Mouse (Mus musculus) forebrain, postnatal 0 days (tissue): ENCODE results near the gene Vps8. TPM values are rescaled to one million over a fixed set of nuclear protein-coding genes. Genes with fewer than 3 reads are reported as not detected.
"Not testable (repeated sequence)": the region's sequence is repeated elsewhere in the genome, so short reads cannot be mapped to it uniquely, and the experiment has no call there.

Source experiments
- ATAC-seq: fragments of 200-750 bp; cut with Nextera tagmentation; 2 replicates; pipeline ENCODE4 v1.8.0; 2017; ENCODE audit warnings: mild to moderate bottlenecking, moderate library complexity
- DNase-seq: peaks from one replicate; pipeline ENCODE4 v3.0.0-alpha.2; 2015
- H3K27ac ChIP-seq: fragments of 300-500 bp; sonication (generic); 2 replicates; pipeline ENCODE4 v1.5.1; 2014; ENCODE audit warnings: low read depth, mild to moderate bottlenecking, antibody characterized with exemption, low read length, moderate library complexity, mixed read lengths
- H3K27me3 ChIP-seq: fragments of 300-500 bp; sonication (generic); 2 replicates; pipeline ENCODE4 v1.6.1; 2014; ENCODE audit warnings: mild to moderate bottlenecking, low read length, mixed read lengths; ENCODE audit not compliant: insufficient read depth
- H3K36me3 ChIP-seq: fragments of 300-500 bp; sonication (generic); 2 replicates; pipeline ENCODE4 v1.6.1; 2014; ENCODE audit warnings: mild to moderate bottlenecking, moderate library complexity; ENCODE audit not compliant: insufficient read depth
- H3K4me1 ChIP-seq: fragments of 300-500 bp; sonication (generic); 2 replicates; pipeline ENCODE4 v1.6.1; 2014; ENCODE audit warnings: antibody characterized with exemption; ENCODE audit not compliant: insufficient read depth
- H3K4me2 ChIP-seq: fragments of 300-500 bp; sonication (generic); 2 replicates; pipeline ENCODE4 v1.6.1; 2014; ENCODE audit warnings: low read depth, mild to moderate bottlenecking, moderate library complexity
- H3K4me3 ChIP-seq: fragments of 300-500 bp; sonication (generic); 2 replicates; pipeline ENCODE4 v1.5.1; 2014; ENCODE audit warnings: low read depth, low read length, mixed read lengths
- H3K9ac ChIP-seq: fragments of 300-500 bp; sonication (generic); 2 replicates; pipeline ENCODE4 v1.6.1; 2014; ENCODE audit warnings: mild to moderate bottlenecking
- H3K9me3 ChIP-seq: fragments of 300-500 bp; sonication (generic); 2 replicates; pipeline ENCODE4 v1.6.1; 2016; ENCODE audit warnings: low read length
- CTCF ChIP-seq: sonication (generic); IDR thresholded peaks from 2 replicates; pipeline ENCODE4 v1.5.1; 2016; ENCODE audit warnings: antibody characterized with exemption, control low read depth, low read depth
- WGBS: fragments of 180-500 bp; shearing (Covaris S2); extraction: QIAGEN DNeasy Blood & Tissue Kit; methylation state at CpG from one replicate; pipeline ENCODE4 v1.1.7; 2014; 5-methylcytosine and 5-hydroxymethylcytosine counted together
- polyA plus RNA-seq: library from polyadenylated mRNA; unstranded; fragments of >200 nt; fragmentation: Nextera tagmentation; extraction: Ambion mirVana; gene quantifications from 2 replicates; pipeline ENCODE4 v1.2.1, GENCODE M21; 2015
- total RNA-seq: library from RNA; depleted of rRNA; stranded (reverse); fragments of >200 nt; gene quantifications from 2 replicates; pipeline ENCODE4 v1.2.3, GENCODE M21; 2014

The Vps8 gene
- total and polyA plus RNA-seq, 2 experiments from 2014 or later, result 24.2 to 35.9 TPM

- no peak for TF ChIP-seq CTCF
- no peaks in the 10 kb centered on the region for H3K27me3 ChIP-seq
- DNase-seq (no peak), ATAC-seq (no peak)
- WGBS, result 84% methylated on average over 15 of the region's 15 CpGs
- H3K9me3 ChIP-seq, result no peaks in the 10 kb centered on the region
- no peak overlapping the region for H3K9ac ChIP-seq
- H3K4me3 ChIP-seq, result no peak overlapping the region
- H3K4me2 ChIP-seq, result no peak overlapping the region
- peaks cover 19% of the 10 kb centered on the region for H3K36me3 ChIP-seq
- 0 out of 2 replicates have a peak, but pooled peaks cover 6% of the 10 kb centered on the region for H3K4me1 ChIP-seq
- H3K27ac ChIP-seq, result no peak overlapping the region
Measured at GRCm38 (mm10) chr16:21653151-21653550, 230.2 kb downstream of the Vps8 start.

- H3K4me2 ChIP-seq, result no peak overlapping the region
- H3K27me3 ChIP-seq, result no peaks in the 10 kb centered on the region
- TF ChIP-seq CTCF, result no peak
- 0 out of 2 replicates have a peak overlapping the region, but pooled peaks have one; percentile 16 for H3K27ac ChIP-seq
- H3K36me3 ChIP-seq, result peaks cover 19% of the 10 kb centered on the region
- ATAC-seq (peak; percentile 69), DNase-seq (no peak)
- H3K4me1 ChIP-seq, result 0 out of 2 replicates have a peak, but pooled peaks cover 6% of the 10 kb centered on the region
- H3K9me3 ChIP-seq, result no peaks in the 10 kb centered on the region
- 24% methylated on average over 5 of the region's 5 CpGs for WGBS
- no peak overlapping the region for H3K4me3 ChIP-seq
- no peak overlapping the region; the same call in 1 of the 2 replicates for H3K9ac ChIP-seq
Measured at GRCm38 (mm10) chr16:21654384-21654783, 231.5 kb downstream of the Vps8 start.

- 0 out of 2 replicates have a peak, but pooled peaks cover 6% of the 10 kb centered on the region for H3K4me1 ChIP-seq
- no peaks in the 10 kb centered on the region for H3K27me3 ChIP-seq
- DNase-seq (no peak), ATAC-seq (peak; percentile 49; the same call in 1 of the 2 replicates)
- no peak overlapping the region for H3K4me2 ChIP-seq
- H3K27ac ChIP-seq, result peak overlapping the region; percentile 11; the same call in 1 of the 2 replicates
- H3K9me3 ChIP-seq, result no peaks in the 10 kb centered on the region
- H3K36me3 ChIP-seq, result peaks cover 19% of the 10 kb centered on the region
- WGBS, result 18% methylated on average over 6 of the region's 6 CpGs
- H3K4me3 ChIP-seq, result no peak overlapping the region
- no peak overlapping the region for H3K9ac ChIP-seq
- TF ChIP-seq CTCF, result no peak
Measured at GRCm38 (mm10) chr16:21655291-21655690, 232.4 kb downstream of the Vps8 start.

- ATAC-seq (peak; percentile 32; the same call in 1 of the 2 replicates), DNase-seq (peak; percentile 41)
- H3K9me3 ChIP-seq, result no peaks in the 10 kb centered on the region
Measured at GRCm38 (mm10) chr16:21655961-21656360, 233.0 kb downstream of the Vps8 start.

GRCm38 (mm10) chr16:21664633-21665363, 241.9 kb downstream of the Vps8 start:
- Histone ChIP-seq H3K27me3 (no peaks in the 10 kb centered on the region), H3K36me3 (no peaks in the 10 kb centered on the region), H3K9ac (no peak overlapping the region), H3K4me1 (peaks cover 5% of the 10 kb centered on the region), H3K4me2 (no peak overlapping the region), H3K27ac (no peak overlapping the region; the same call in 1 of the 2 replicates), H3K9me3 (no peaks in the 10 kb centered on the region), H3K4me3 (no peak overlapping the region)
- peak; percentile 58 for ATAC-seq
- peak; percentile 44 for DNase-seq
- WGBS, result 13% methylated on average over 18 of the region's 18 CpGs
- no peak for TF ChIP-seq CTCF

More at GRCm38 (mm10) chr16:21655961-21656360, 233.0 kb downstream of the Vps8 start:
- Histone ChIP-seq H3K4me2 (no peak overlapping the region), H3K9ac (no peak overlapping the region), H3K27ac (no peak overlapping the region), H3K4me3 (no peak overlapping the region), H3K27me3 (no peaks in the 10 kb centered on the region), H3K4me1 (0 out of 2 replicates have a peak, but pooled peaks cover 6% of the 10 kb centered on the region), H3K36me3 (peaks cover 19% of the 10 kb centered on the region)
- TF ChIP-seq CTCF, result no peak
- 68% methylated on average over 9 of the region's 9 CpGs for WGBS

- no peak for DNase-seq
Measured at GRCm38 (mm10) chr16:21665423-21665986, 242.6 kb downstream of the Vps8 start.

GRCm38 (mm10) chr16:21671878-21672277, 249.0 kb downstream of the Vps8 start:
- H3K36me3 ChIP-seq, result peaks cover 4% of the 10 kb centered on the region
- no peaks in the 10 kb centered on the region for H3K9me3 ChIP-seq
- no peak overlapping the region for H3K4me2 ChIP-seq
- no peak for TF ChIP-seq CTCF
- DNase-seq (no peak), ATAC-seq (no peak)
- peak overlapping the region; percentile 9; the same call in 1 of the 2 replicates for H3K27ac ChIP-seq
- no peak overlapping the region for H3K4me3 ChIP-seq
- no peak overlapping the region for H3K9ac ChIP-seq
- H3K27me3 ChIP-seq, result no peaks in the 10 kb centered on the region
- 78% methylated on average over 4 of the region's 4 CpGs for WGBS
- H3K4me1 ChIP-seq, result no peaks in the 10 kb centered on the region

More at GRCm38 (mm10) chr16:21665423-21665986, 242.6 kb downstream of the Vps8 start:
- ATAC-seq, result no peak
- 7% methylated on average over 4 of the region's 4 CpGs for WGBS
- Histone ChIP-seq H3K4me3 (no peak overlapping the region), H3K9ac (no peak overlapping the region), H3K27me3 (no peaks in the 10 kb centered on the region), H3K36me3 (no peaks in the 10 kb centered on the region), H3K4me2 (no peak overlapping the region), H3K4me1 (peaks cover 5% of the 10 kb centered on the region), H3K9me3 (no peaks in the 10 kb centered on the region), H3K27ac (no peak overlapping the region; the same call in 1 of the 2 replicates)
- no peak for TF ChIP-seq CTCF

GRCm38 (mm10) chr16:21673046-21673445, 250.1 kb downstream of the Vps8 start:
- H3K4me2 ChIP-seq, H3K9me3 ChIP-seq, H3K36me3 ChIP-seq, H3K4me3 ChIP-seq, H3K4me1 ChIP-seq, H3K27me3 ChIP-seq, H3K27ac ChIP-seq, DNase-seq, H3K9ac ChIP-seq, ATAC-seq: not testable (repeated sequence)

GRCm38 (mm10) chr16:21673651-21674050, 250.7 kb downstream of the Vps8 start:
- not testable (repeated sequence) for H3K4me2 ChIP-seq, H3K36me3 ChIP-seq, H3K4me1 ChIP-seq, H3K27ac ChIP-seq, H3K4me3 ChIP-seq, H3K9ac ChIP-seq, H3K9me3 ChIP-seq, H3K27me3 ChIP-seq, DNase-seq, ATAC-seq
- 97% methylated on average over 1 of the region's 1 CpGs for WGBS
